Mouse (Mus musculus) liver, embryonic 11.5 days (tissue): ENCODE measurements at regions not wholly inside any gene's neighbourhood (a gene's known extent, or its start where the extent isn't known, plus 50 kb on each side); places are given as distances from the start of the nearest gene placed in this dataset.

ENCODE experiments used
- ATAC-seq: fragments of 200-750 bp; cut with Nextera tagmentation; replicated peaks from 2 replicates; pipeline ENCODE4 v1.8.0; 2017; ENCODE audit warnings: moderate number of reproducible peaks, mild to moderate bottlenecking, moderate TSS enrichment, moderate library complexity; ENCODE audit not compliant: low FRiP score
- DNase-seq: peaks from one replicate; pipeline ENCODE4 v3.0.0-alpha.2; 2017; ENCODE audit warnings: low spot score
- H3K27ac ChIP-seq: fragments of 300-500 bp; sonication (generic); 2 replicates; pipeline ENCODE4 v1.5.1; 2014; ENCODE audit warnings: mild to moderate bottlenecking, low read depth, low read length, control low read depth
- H3K27me3 ChIP-seq: fragments of 300-500 bp; sonication (generic); replicated peaks from 2 replicates; pipeline ENCODE4 v1.6.1; 2014; ENCODE audit warnings: low read length, mixed read lengths; ENCODE audit not compliant: control insufficient read depth, insufficient read depth
- H3K36me3 ChIP-seq: fragments of 300-500 bp; sonication (generic); 2 replicates; pipeline ENCODE4 v1.6.1; 2014; ENCODE audit warnings: mild to moderate bottlenecking, low read length, moderate library complexity, mixed read lengths; ENCODE audit not compliant: control insufficient read depth, insufficient read depth
- H3K4me1 ChIP-seq: fragments of 300-500 bp; sonication (generic); replicated peaks from 2 replicates; pipeline ENCODE4 v1.6.1; 2014; ENCODE audit warnings: low read length, mixed read lengths; ENCODE audit not compliant: control insufficient read depth, insufficient read depth
- H3K4me2 ChIP-seq: fragments of 300-500 bp; sonication (generic); 2 replicates; pipeline ENCODE4 v1.6.1; 2014; ENCODE audit warnings: mild to moderate bottlenecking, control low read depth, moderate library complexity
- H3K4me3 ChIP-seq: fragments of 300-500 bp; sonication (generic); 2 replicates; pipeline ENCODE4 v1.5.1; 2014; ENCODE audit warnings: low read depth, low read length, control low read depth
- H3K9ac ChIP-seq: fragments of 300-500 bp; sonication (generic); 2 replicates; pipeline ENCODE4 v1.6.1; 2014; ENCODE audit warnings: low read depth, low read length, control low read depth
- H3K9me3 ChIP-seq: fragments of 300-500 bp; sonication (generic); 2 replicates; pipeline ENCODE4 v1.6.1; 2016; ENCODE audit warnings: low read length, inconsistent platforms, mixed read lengths; ENCODE audit not compliant: control insufficient read depth
- WGBS: fragments of 180-500 bp; shearing (Covaris S2); extraction: QIAGEN DNeasy Blood & Tissue Kit; methylation state at CpG from one replicate; pipeline ENCODE4 v1.1.7; 2014; 5-methylcytosine and 5-hydroxymethylcytosine counted together

DNA sequence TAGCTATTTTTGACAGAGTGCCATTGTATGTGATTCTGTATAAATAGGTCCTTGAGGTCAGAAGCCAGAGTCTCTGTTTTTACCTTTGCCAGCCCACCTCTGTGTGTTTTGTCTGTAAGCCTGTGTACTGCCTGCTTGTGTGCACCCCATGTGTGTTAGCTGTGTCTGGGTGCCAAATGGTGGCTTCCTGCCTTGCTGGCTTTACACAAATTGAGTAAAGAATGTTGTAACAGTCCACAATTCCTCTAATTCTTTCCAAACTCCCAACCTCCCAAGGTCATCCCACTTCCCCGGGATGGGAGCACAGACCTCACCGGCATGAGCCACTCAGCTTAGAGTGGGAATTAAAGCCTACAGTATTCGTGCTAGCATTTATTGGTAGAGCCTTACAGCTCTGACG lies 125.5 kb upstream of the Slit3 start:
- no peak overlapping the region for H3K27ac ChIP-seq
- no peaks in the 10 kb centered on the region for H3K4me1 ChIP-seq
- no peak for ATAC-seq
- no peak overlapping the region for H3K4me3 ChIP-seq
- WGBS: 74% methylated on average over 4 of the region's 4 CpGs
- H3K36me3 ChIP-seq: no peaks in the 10 kb centered on the region
- no peak overlapping the region for H3K9ac ChIP-seq
- H3K9me3 ChIP-seq: no peaks in the 10 kb centered on the region
- H3K27me3 ChIP-seq: no peaks in the 10 kb centered on the region
- no peak overlapping the region for H3K4me2 ChIP-seq
- DNase-seq: no peak

DNA sequence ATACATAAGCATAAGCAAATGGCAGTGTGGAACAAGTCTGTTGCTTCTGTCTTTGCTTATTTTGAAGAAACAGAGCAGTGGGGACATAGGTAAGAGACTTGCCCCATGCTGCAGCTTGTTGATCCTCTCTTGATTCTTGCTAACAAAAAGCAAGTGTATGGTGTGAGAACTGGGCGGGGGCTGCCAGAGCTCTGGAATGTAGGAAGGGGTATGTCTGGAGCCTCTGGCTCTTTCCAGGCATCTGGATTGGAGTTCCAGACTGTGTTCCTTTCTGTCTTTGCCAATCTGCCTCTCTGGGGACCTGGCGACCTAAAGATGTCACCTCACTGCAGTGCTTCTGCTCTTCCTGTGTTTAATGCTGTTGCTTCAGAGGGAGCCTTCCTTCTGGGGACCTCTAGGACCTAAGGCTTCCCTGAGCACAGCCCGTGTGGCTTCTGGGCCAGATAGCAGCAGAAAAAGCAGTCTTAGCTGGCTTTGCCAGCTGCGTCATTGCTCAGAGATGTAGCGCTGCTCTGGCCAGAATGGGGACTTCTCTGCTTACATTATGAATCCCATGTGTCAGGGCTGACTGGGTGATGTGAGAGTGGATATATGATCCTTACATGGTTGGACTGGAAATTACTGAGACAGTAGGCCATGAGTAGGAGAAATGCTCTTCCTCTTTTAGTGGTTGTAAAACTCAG lies 138.1 kb upstream of the Slit3 start:
- no peak for DNase-seq
- no peak overlapping the region for H3K4me3 ChIP-seq
- no peaks in the 10 kb centered on the region for H3K36me3 ChIP-seq
- ATAC-seq: no peak
- no peaks in the 10 kb centered on the region for H3K9me3 ChIP-seq
- no peaks in the 10 kb centered on the region for H3K4me1 ChIP-seq
- WGBS: 64% methylated on average over 5 of the region's 5 CpGs
- no peak overlapping the region for H3K4me2 ChIP-seq
- H3K27me3 ChIP-seq: no peaks in the 10 kb centered on the region
- H3K9ac ChIP-seq: no peak overlapping the region
- H3K27ac ChIP-seq: no peak overlapping the region

- Histone ChIP-seq H3K27ac (no peak overlapping the region), H3K36me3 (no peaks in the 10 kb centered on the region), H3K9ac (no peak overlapping the region), H3K4me3 (no peak overlapping the region), H3K4me2 (no peak overlapping the region), H3K4me1 (no peaks in the 10 kb centered on the region), H3K9me3 (no peaks in the 10 kb centered on the region), H3K27me3 (no peaks in the 10 kb centered on the region)
- ATAC-seq (no peak), DNase-seq (no peak)
- 95% methylated on average over 1 of the region's 1 CpGs for WGBS
These were observed 140.8 kb upstream of the Slit3 start for GRCm38 (mm10) chr11:34980210-34980609.

DNA sequence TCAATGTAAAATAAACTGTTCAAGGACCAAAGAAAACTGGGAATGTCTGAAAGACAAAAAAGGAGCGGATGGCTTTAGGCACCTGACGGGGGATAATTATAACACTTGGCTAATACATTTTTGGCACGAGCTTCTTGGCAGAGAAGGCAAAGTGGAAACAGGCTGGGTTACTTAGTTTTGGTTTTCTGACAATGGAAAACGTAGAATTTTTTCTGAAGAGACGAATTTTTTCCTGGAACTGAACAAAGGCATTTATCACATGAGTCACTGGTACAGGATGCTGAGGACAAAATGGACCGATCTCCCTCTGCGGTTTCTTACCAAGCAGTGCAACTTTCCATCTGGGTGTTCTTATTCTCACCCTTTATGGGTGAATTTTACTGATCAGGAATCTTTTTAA lies 143.2 kb upstream of the Slit3 start:
- Histone ChIP-seq H3K4me3 (no peak overlapping the region), H3K27ac (no peak overlapping the region), H3K36me3 (no peaks in the 10 kb centered on the region), H3K4me2 (no peak overlapping the region), H3K9me3 (no peaks in the 10 kb centered on the region), H3K4me1 (no peaks in the 10 kb centered on the region), H3K27me3 (no peaks in the 10 kb centered on the region), H3K9ac (no peak overlapping the region)
- ATAC-seq (no peak), DNase-seq (no peak)
- 82% methylated on average over 7 of the region's 7 CpGs for WGBS

DNA sequence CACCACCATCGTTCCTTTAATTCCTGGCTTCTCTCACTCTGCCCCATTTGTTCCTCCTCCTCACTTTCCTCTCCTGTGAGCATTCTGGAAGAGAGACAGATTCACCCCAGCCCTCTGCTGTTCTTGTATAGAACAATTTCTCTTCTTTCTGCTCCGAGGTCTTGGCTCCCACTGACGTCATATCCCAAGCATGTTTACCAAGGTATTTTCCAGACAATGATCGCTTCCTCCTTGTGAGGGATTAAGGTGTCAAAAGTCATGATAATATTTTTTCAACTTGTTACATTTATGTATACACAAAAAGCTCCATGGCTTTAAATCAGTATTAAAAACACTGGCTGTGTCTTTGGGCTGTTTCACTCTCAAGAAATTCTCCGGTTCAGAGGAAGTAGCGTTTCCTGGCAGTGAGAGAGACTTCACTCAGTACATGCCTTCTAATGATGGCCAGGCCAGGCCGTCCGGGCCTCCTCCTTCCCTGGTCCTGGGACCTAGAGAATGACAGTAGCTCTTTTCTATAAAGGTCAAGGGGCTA lies 142.4 kb upstream of the Spdl1 start:
- no peak for ATAC-seq
- no peak for DNase-seq
- no peak overlapping the region for H3K27ac ChIP-seq

DNA sequence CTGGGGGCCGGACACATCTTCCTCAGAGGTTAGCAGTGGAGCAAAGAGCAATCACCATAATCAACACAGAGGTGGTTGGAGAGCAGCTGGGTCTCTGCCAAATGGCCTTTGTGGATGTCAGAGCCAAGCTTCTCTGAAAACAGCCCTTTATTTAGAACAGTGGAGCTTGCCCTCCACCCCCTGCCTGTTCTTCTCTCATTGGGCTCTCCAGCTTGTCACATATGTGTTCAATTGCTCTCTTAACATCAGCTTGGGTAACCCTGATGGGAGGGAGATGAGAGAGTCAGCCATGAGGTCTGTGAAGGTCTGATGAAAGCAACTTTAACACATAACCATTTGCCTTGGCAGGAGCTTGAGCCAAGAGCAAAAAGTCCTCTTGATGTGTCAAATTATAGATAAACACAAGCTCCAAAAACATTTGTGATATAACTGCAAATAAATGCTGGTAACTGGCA lies 140.1 kb upstream of the Spdl1 start:
- Histone ChIP-seq H3K27me3 (no peaks in the 10 kb centered on the region), H3K4me1 (no peaks in the 10 kb centered on the region), H3K4me3 (no peak overlapping the region), H3K9ac (no peak overlapping the region), H3K4me2 (no peak overlapping the region), H3K9me3 (no peaks in the 10 kb centered on the region), H3K36me3 (no peaks in the 10 kb centered on the region), H3K27ac (no peak overlapping the region)
- 48% methylated on average over 1 of the region's 1 CpGs for WGBS
- DNase-seq (no peak), ATAC-seq (no peak)

More for the DNA sequence above, 142.4 kb upstream of the Spdl1 start:
- Histone ChIP-seq H3K36me3 (no peaks in the 10 kb centered on the region), H3K9me3 (no peaks in the 10 kb centered on the region), H3K27me3 (no peaks in the 10 kb centered on the region), H3K9ac (no peak overlapping the region), H3K4me3 (no peak overlapping the region), H3K4me2 (no peak overlapping the region), H3K4me1 (no peaks in the 10 kb centered on the region)
- WGBS: 59% methylated on average over 8 of the region's 8 CpGs

GRCm38 (mm10) chr11:34973012-34973411 lies 139.6 kb upstream of the Spdl1 start:
- WGBS: 56% methylated on average over 5 of the region's 5 CpGs
- Histone ChIP-seq H3K4me2 (no peak overlapping the region), H3K27ac (no peak overlapping the region), H3K4me1 (no peaks in the 10 kb centered on the region), H3K27me3 (no peaks in the 10 kb centered on the region), H3K4me3 (no peak overlapping the region), H3K9me3 (no peaks in the 10 kb centered on the region), H3K36me3 (no peaks in the 10 kb centered on the region), H3K9ac (no peak overlapping the region)
- no peak for DNase-seq
- ATAC-seq: no peak

GRCm38 (mm10) chr11:34959291-34959690 lies 125.8 kb upstream of the Spdl1 start:
- H3K4me2 ChIP-seq: no peak overlapping the region
- no peak for ATAC-seq
- WGBS: 68% methylated on average over 7 of the region's 7 CpGs
- no peaks in the 10 kb centered on the region for H3K36me3 ChIP-seq
- H3K9ac ChIP-seq: no peak overlapping the region
- H3K4me3 ChIP-seq: no peak overlapping the region
- H3K27ac ChIP-seq: no peak overlapping the region
- no peak for DNase-seq
- no peaks in the 10 kb centered on the region for H3K4me1 ChIP-seq
- H3K27me3 ChIP-seq: no peaks in the 10 kb centered on the region
- H3K9me3 ChIP-seq: no peaks in the 10 kb centered on the region
